Mouse (Mus musculus) frontal cortex, adult 2 months (tissue): ENCODE results near the gene Wif1. TPM values are rescaled to one million over a fixed set of nuclear protein-coding genes. Genes with fewer than 3 reads are reported as not detected.

ENCODE experiments used
- DNase-seq, 2 experiments: peaks; one replicate each; pipeline ENCODE4 v3.0.0; 2022; ENCODE audit warnings: low spot score in 1 of 2; ENCODE audit errors: extremely low spot score in 1 of 2
- polyA plus RNA-seq: library from polyadenylated mRNA; depleted of rRNA; stranded (reverse); fragments of >200 nt; gene quantifications from 2 replicates; pipeline ENCODE4 v1.2.3, GENCODE M21; 2012; rRNA removed

Wif1 gene
- polyA plus RNA-seq, 1 experiment, result 2.2 TPM

GRCm38 (mm10) chr10:121067416-121067951 is 33.7 kb downstream of the Wif1 start:
- no peak for DNase-seq

GRCm38 (mm10) chr10:121068003-121068402 is 34.2 kb downstream of the Wif1 start:
- no peak for DNase-seq

DNA sequence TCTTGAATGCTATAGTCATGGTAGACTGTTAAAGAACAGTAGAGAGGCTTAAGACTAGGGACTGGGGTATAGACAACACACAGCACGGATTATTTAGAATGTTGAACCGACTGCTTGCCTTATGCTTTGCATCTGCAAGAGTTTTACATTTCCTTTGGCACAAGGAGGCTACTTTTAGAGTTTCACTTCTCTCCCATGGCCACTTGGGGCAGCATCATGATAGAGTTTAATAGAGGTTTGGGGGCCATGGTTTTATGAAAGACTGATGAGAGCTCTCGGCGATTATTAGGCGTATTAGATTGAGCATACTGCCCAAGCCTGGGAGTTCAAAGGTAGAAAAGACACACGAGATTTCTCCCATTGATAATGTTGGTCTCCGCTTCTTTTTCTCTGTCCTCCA is 37.0 kb downstream of the Wif1 start:
- no peak for DNase-seq

GRCm38 (mm10) chr10:121080500-121080899 is 46.7 kb downstream of the Wif1 start:
- no peak for DNase-seq

DNA sequence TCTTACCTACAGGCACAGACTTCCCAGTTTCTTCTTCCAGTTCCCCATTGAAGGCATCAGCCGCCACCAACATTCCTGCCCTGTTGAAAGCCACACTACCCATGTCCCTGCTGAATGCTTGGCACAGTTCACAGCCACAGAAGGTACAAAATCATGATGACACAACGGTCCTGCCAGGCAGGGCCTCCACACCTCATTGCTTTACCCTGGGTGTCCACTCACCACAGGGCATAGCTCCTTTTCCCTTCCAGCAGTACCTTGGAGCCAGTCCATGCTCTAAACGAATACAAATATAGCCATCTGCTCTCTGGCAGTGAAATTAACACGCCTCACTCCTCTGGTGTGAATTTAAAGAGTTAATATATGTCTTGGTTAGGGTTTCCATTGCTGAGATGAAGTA is 49.1 kb downstream of the Wif1 start:
- DNase-seq, result no peak

DNA sequence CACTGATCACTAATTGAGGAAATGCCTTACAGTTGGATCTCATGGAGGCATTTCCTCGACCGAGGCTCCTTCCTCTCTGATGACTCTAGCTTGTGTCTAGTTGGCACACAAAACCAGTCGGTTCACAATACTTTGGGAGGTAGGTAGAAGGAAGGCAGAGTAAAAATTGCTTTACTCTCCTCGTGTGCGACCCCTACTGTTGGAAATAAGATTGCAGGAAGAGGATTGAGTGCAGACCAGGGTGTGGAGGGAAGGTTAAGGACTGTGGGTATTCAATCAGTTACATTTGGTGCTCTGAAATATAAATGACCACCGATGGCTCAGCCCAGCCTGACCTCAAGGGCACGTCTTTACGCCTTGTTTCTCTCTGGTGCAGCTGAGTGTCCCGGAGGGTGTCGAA is 49.8 kb downstream of the Wif1 start:
- peak in 1 of 2 experiments; percentile 6 for DNase-seq

- DNase-seq, result no peak
Measured at GRCm38 (mm10) chr10:121088679-121089078, 54.9 kb downstream of the Wif1 start.

- no peak for DNase-seq
Measured at GRCm38 (mm10) chr10:121089312-121089711, 55.6 kb downstream of the Wif1 start.

DNA sequence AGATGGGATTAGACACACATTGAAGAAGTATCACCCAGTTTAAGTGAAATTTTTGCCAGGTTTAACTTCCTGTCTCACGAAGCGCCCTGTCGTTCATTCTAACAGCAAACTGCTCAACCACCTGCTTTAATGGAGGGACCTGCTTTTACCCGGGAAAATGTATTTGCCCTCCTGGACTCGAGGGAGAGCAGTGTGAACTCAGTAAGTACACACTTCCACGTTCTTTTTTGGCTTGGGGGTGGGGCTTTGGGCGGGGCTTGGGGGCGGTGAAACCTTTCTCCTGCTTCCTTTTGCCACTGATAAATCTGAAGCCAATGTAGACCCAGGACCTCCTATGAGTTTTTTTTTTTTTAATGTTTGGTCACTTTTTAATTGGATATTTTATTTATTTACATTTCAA is 56.2 kb downstream of the Wif1 start:
- DNase-seq, result no peak

- DNase-seq, result no peak
Measured at GRCm38 (mm10) chr10:121095948-121096347, 62.2 kb downstream of the Wif1 start.

DNA sequence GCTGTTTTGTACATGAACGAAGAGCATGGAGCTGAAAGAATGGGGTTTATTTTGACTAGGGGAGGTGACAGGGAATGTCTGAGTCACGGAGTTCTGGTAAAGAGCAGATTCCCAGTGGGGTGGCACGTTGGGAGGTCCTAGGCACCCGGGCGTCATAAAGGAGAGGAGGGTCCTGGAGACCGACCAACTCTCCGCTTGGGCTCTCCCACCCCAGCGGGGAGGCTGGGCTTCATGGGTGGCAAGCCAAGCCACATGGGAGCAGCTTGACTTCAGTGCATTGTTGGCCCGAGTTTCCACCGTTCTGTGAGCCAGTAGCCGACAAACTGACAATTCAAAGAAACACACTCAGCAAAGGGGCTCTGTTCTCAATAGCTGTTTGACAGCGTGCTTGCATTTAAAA is 64.5 kb downstream of the Wif1 start:
- DNase-seq, result no peak

DNA sequence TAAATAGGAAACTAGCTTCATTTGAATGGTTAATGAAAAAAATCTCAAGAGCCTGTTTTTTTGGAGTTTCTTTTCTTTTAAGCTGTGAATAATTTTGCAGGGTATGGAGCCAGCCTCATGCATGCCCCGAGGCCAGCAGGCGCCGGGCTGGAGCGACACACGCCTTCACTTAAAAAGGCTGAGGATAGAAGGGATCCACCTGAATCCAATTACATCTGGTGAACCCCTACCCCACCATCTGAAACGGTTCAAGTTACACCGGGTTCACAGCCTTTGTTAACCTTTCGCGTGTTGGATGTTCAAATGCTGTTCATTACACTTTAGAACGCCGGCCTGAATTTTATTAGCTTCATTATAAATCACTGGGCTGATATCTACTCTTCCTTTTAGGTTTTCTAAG is 65.9 kb downstream of the Wif1 start:
- no peak for DNase-seq

GRCm38 (mm10) chr10:121116115-121116514 is 82.4 kb downstream of the Wif1 start:
- no peak for DNase-seq

GRCm38 (mm10) chr10:121116636-121117035 is 82.9 kb downstream of the Wif1 start:
- DNase-seq, result no peak

- no peak for DNase-seq
Measured at GRCm38 (mm10) chr10:121120751-121121150, 87.0 kb downstream of the Wif1 start.

DNA sequence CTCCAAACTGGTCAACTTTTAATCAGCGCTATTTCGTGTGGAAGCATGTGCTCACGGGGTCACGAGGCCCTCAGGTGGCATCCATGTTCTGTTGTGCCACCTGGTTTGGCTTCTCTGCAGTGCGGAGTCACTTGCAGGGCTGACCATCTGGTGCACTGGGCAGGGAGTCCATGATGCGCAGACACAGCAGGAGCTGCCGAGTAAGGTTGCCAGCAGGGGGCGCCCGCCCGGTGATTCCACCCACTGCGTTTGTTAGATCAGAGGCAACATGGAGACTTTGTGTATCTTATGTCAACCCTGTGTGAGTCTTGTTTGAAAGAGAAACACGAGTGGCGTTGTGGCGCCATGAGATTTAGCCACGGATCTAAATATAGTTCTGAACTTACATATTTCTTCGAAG is 90.7 kb downstream of the Wif1 start:
- peak in 1 of 2 experiments; percentile 2 for DNase-seq

DNA sequence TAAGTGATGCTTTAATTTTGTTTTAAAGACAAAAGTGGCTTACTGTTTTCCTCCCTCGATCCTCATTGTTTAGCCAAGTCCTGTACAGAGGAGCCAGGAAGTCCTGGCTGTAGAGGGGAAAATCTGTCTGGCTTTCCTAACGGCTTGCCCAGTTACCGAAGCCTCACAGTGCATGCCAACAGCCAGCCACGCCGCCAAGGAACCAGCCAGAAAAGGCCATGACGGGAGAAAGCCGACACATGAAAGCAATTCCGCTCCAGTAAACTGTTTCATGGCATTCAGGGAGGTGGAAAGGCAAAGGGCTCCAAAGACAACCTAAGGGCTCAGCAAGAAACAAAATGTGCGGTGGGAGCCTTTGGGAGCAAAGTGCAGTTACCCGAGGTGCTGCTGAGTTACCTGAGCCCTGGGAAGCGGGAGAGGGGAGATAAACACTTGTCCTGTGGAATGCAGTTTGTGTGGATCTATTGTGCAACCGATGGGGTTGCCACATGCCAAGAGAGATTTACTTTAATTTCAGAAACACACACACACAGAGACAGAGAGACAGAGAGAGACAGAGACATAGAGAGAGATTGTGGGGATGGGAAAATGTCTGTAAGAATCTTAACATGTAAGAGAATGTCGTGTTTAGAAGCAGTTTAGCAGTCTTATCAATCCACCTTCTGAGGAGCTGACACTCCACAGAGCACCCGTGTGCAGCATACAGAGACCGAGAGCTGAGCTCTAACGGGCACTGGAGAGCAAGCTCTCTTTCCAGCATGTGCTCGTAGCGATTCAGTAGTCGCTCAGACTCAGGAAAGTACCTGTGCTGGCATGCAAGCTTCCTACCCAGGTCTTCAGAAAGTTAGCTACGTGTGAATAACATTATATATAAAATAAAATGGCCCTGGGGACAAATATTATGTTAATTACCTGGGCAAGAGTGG is 95.5 kb downstream of the Wif1 start:
- DNase-seq, result no peak

Other genes with a start within 250 kb of the Wif1 start
- gene Msrb3, start 134.9 kb upstream of the Wif1 start, polyA plus RNA-seq, result 6.6 and 6.9 TPM in 2 replicates
- gene Lemd3, start 54.6 kb upstream of the Wif1 start, polyA plus RNA-seq, result 17.3 and 19.5 TPM in 2 replicates